Mouse (Mus musculus) adrenal gland, adult (tissue): ENCODE results near the gene Olfr1484.
"Not testable (repeated sequence)": the region's sequence is repeated elsewhere in the genome, so short reads cannot be mapped to it uniquely, and the experiment has no call there.

ENCODE experiments used
- DNase-seq, 2 experiments: peaks; one replicate each; pipeline ENCODE4 v3.0.0; 2022 to 2023; ENCODE audit warnings: low spot score in 1 of 2; ENCODE audit not compliant: inconsistent age in 2 of 2

Gene Olfr1484

DNA sequence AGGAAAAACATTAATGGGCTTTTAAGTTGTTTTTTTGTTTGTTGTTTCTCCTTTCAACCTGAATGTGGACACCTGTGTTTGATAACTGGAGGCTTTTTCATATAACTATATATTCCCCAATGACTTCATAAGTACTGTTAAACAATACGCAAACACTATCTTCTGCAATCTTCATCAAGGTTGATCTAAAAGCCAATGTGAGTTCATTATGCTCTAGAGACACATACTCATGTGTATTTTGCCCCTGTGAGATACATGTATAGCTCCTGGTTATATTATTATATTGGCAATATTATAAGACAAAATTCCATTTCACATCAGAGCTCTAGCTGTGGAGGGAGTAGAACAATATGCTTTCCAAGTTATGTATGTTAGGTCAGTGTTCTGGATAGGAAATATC, at the start of gene Olfr1484:
Olfr1484 (plus strand) TSS at position 301 of the 400 bp plus-strand sequence.
- no peak for DNase-seq

DNA sequence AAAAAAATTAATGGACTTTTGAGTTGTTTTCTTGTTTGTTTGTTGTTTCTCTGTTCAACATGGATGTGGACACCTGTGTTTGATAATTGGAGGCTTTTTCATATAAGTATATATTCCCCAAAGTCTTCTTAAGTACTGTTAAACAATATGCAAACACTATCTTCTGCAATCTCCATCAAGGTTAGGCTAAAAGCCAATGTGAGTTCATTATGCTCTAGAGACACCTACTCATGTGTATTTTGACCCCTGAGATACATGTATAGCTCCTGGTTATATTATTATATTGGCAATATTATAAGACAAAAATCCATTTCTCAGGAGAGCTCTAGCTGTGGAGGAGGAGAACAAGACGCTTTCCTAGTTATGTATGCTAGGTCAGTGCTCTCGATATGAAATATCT, 33.8 kb downstream of the Olfr1484 start, which contains the start of gene Olfr1487:
Olfr1487 (plus strand) TSS at position 301 of the 400 bp plus-strand sequence.
- DNase-seq, result not testable (repeated sequence)

DNA sequence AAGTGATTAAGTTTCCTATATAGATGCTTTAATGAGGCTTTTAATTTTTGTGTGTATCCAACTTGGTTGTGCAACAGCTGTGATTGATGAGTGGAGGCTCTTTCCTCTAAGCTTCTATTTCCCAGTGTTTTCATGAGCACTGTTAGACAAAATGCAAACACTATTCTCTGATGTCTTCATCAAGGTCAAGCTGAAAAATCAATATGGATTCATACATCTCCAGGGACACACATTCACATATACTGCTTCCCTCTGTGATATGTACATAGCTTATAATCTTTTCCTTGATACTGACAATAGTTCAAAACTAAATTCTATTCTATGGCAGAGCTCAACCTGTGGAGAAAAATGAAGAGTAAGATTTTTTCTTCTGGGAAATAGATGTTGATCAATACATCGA, 48.0 kb downstream of the Olfr1484 start, which contains the start of gene Olfr1489:
Olfr1489 (plus strand) TSS at position 301 of the 400 bp plus-strand sequence.
- no peak for DNase-seq
